Mouse (Mus musculus): ENCODE measurements around the gene Atp5d. TPM values are rescaled to one million over a fixed set of nuclear protein-coding genes. Genes with fewer than 3 reads are reported as not detected.
"Not testable (repeated sequence)": the region's sequence is repeated elsewhere in the genome, so short reads cannot be mapped to it uniquely, and the experiment has no call there.

Atp5d gene
- polyA plus RNA-seq, 1 experiment, result 606 TPM

GRCm38 (mm10) chr10:80164161-80164997 lies 25.9 kb downstream of the Atp5d start:
- peak in 1 of 2 experiments; percentile 33 for DNase-seq (ENCODE audit: extremely low spot score in 1 of 2, low spot score in 1 of 2)

GRCm38 (mm10) chr10:80164998-80165344 lies 26.5 kb downstream of the Atp5d start:
- DNase-seq (ENCODE audit: extremely low spot score in 1 of 2, low spot score in 1 of 2), result peak; percentile 94 to 99

- peak in 1 of 2 experiments; percentile 83 for DNase-seq (ENCODE audit: extremely low spot score in 1 of 2, low spot score in 1 of 2)
Observed at GRCm38 (mm10) chr10:80165392-80166128, 27.1 kb downstream of the Atp5d start, which contains the start of gene Cirbp. Cirbp (plus strand) TSS chr10:80165985.

- not testable (repeated sequence) for DNase-seq (ENCODE audit: extremely low spot score in 1 of 2, low spot score in 1 of 2)
Observed at GRCm38 (mm10) chr10:80166136-80166535, 27.7 kb downstream of the Atp5d start.

GRCm38 (mm10) chr10:80167460-80168037 lies 29.1 kb downstream of the Atp5d start:
- DNase-seq (ENCODE audit: extremely low spot score in 1 of 2, low spot score in 1 of 2), result peak; percentile 93 to 99

GRCm38 (mm10) chr10:80168038-80168661 lies 29.7 kb downstream of the Atp5d start:
- DNase-seq (ENCODE audit: extremely low spot score in 1 of 2, low spot score in 1 of 2), result peak; percentile 86 to 95

- DNase-seq (ENCODE audit: extremely low spot score in 1 of 2, low spot score in 1 of 2), result no peak
Observed at GRCm38 (mm10) chr10:80169070-80169469, 30.6 kb downstream of the Atp5d start.

- no peak for DNase-seq (ENCODE audit: extremely low spot score in 1 of 2, low spot score in 1 of 2)
Observed at GRCm38 (mm10) chr10:80169651-80170050, 31.2 kb downstream of the Atp5d start.

GRCm38 (mm10) chr10:80170052-80170451 lies 31.6 kb downstream of the Atp5d start:
- DNase-seq (ENCODE audit: extremely low spot score in 1 of 2, low spot score in 1 of 2), result no peak

GRCm38 (mm10) chr10:80170601-80171021 lies 32.2 kb downstream of the Atp5d start:
- no peak for DNase-seq (ENCODE audit: extremely low spot score in 1 of 2, low spot score in 1 of 2)

GRCm38 (mm10) chr10:80171252-80171651 lies 32.8 kb downstream of the Atp5d start:
- DNase-seq (ENCODE audit: extremely low spot score in 1 of 2, low spot score in 1 of 2), result no peak

GRCm38 (mm10) chr10:80171760-80172526 lies 33.5 kb downstream of the Atp5d start:
- no peak for DNase-seq (ENCODE audit: extremely low spot score in 1 of 2, low spot score in 1 of 2)

- peak; percentile 84 to 89 for DNase-seq (ENCODE audit: extremely low spot score in 1 of 2, low spot score in 1 of 2)
Observed at GRCm38 (mm10) chr10:80172527-80173292, 34.3 kb downstream of the Atp5d start, which contains the start of gene 1600002K03Rik. 1600002K03Rik (plus strand) TSS chr10:80172944.

GRCm38 (mm10) chr10:80173358-80173757 lies 34.9 kb downstream of the Atp5d start:
- DNase-seq (ENCODE audit: extremely low spot score in 1 of 2, low spot score in 1 of 2), result no peak

GRCm38 (mm10) chr10:80173955-80174640 lies 35.7 kb downstream of the Atp5d start:
- DNase-seq (ENCODE audit: extremely low spot score in 1 of 2, low spot score in 1 of 2), result no peak

- DNase-seq (ENCODE audit: extremely low spot score in 1 of 2, low spot score in 1 of 2), result no peak
Observed at GRCm38 (mm10) chr10:80174705-80175104, 36.3 kb downstream of the Atp5d start.

- DNase-seq (ENCODE audit: extremely low spot score in 1 of 2, low spot score in 1 of 2), result peak in 1 of 2 experiments; percentile 71
Observed at GRCm38 (mm10) chr10:80175536-80176269, 37.3 kb downstream of the Atp5d start.

GRCm38 (mm10) chr10:80176270-80176834 lies 37.9 kb downstream of the Atp5d start:
- no peak for DNase-seq (ENCODE audit: extremely low spot score in 1 of 2, low spot score in 1 of 2)
